Mouse (Mus musculus) G1E (cell line): ENCODE measurements at regions not wholly inside any gene's neighbourhood (a gene's known extent, or its start where the extent isn't known, plus 50 kb on each side); places are given as distances from the start of the nearest gene placed in this dataset.

Experiments
- CTCF ChIP-seq: IDR thresholded peaks from 2 replicates; pipeline ENCODE4 v1.5.1; 2012; ENCODE audit warnings: low read depth, low read length, inconsistent platforms, mixed read lengths
- GATA1 ChIP-seq: IDR thresholded peaks from 2 replicates; pipeline ENCODE4 v1.6.1; 2012; ENCODE audit warnings: borderline replicate concordance, low read length, inconsistent platforms, mixed read lengths
- TAL1 ChIP-seq: conservative IDR thresholded peaks from 2 replicates; pipeline ENCODE4 v1.6.1; 2012; ENCODE audit warnings: low read depth, low read length, inconsistent platforms, mixed read lengths

DNA sequence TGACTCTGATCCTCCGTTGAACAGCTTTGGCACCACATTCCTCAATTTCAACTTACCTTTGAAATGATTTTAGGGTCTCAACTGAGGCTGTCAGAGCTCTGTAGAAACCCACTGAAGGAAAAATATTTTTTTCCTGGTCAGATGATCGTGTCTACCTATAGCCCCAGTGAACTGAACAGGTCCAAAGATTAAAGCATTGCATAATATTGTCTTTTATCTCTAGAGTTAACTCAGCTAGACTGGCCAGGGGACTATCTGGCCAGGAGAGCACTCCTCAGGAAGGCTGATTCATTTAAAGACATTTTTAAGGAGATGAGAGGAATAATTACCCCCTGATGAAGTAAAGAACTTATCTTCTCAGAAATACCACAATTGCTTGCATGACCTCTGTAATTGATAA lies 942.1 kb downstream of the Adgrl2 start:
- TF ChIP-seq CTCF (no peak), TAL1 (no peak), GATA1 (no peak)
